Mouse (Mus musculus) layer of hippocampus, adult 11-12 months (tissue): ENCODE measurements at regions not wholly inside any gene's neighbourhood (a gene's known extent, or its start where the extent isn't known, plus 50 kb on each side); places are given as distances from the start of the nearest gene placed in this dataset.
"Not testable (repeated sequence)": the region's sequence is repeated elsewhere in the genome, so short reads cannot be mapped to it uniquely, and the experiment has no call there.

ENCODE experiments used
- DNase-seq: peaks from one replicate; pipeline ENCODE4 v3.0.0; 2022; ENCODE audit warnings: low spot score

DNA sequence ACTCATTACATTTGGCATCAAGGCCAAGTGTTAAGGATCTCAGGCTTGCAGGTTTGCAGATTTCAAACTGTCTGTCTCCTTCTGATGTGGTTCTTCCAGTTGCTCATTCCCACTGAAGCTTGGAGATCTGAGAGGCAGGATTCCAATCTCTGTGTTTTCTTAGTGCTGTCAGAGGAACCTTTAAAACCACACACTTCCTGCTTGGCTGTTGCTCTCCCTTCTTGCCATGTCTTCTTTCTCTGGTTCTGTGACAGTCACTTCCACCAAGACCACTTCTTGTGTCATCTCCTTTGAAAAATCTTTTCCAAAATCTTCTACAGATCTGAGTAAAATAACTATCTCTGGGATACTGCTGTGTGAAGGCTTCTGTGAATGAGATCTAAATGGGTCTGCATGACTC, 117.3 kb downstream of the Gm5426 start:
- no peak for DNase-seq

DNA sequence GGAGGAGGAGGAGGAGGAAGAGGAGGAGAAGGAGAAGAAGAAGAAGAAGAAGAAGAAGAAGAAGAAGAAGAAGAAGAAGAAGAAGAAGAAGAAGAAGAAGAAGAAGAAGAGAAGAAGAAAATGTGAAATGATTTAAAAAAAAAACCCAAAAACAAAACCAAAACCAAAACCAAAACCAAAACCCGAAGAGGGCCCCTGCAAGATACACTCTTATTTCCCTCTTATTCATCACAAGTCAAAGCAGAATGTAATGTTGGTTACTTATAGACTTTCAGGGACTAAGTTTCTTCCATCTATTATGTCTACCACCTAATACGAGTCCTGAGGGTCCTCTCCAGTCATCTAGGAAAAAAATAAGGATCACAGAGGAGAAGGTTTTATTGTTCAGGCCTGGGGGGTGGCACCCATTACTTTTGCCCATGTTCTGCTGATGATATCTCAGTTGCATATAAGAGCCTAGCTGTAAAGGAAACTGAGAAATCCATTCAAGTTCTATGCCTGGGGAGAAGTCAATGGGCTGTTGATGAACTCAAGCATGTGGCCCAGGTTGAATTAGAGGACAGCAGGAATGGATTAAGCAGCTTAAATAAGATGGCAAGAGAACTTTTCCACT, 118.0 kb downstream of the Gm5426 start:
- DNase-seq, result no peak

DNA sequence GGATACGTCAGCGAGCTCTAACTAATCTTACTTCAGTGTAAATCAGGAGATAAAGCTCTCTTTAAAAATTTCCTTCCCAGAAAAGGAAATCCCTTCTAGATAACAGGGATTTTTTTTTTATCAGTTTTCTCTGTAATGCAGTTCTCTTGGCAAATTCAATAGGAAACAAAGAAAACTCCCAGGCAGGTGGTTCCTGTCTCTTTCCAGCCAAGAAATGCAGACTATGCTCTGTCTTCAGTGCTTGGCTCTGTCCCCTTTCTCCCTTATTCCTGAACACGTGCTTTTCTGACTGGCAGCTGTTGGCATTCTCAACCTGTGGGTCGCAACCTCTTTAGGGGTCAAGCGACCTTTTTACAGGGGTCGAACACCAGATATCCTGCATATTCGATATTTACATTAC, 121.5 kb downstream of the Gm5426 start:
- DNase-seq, result no peak

DNA sequence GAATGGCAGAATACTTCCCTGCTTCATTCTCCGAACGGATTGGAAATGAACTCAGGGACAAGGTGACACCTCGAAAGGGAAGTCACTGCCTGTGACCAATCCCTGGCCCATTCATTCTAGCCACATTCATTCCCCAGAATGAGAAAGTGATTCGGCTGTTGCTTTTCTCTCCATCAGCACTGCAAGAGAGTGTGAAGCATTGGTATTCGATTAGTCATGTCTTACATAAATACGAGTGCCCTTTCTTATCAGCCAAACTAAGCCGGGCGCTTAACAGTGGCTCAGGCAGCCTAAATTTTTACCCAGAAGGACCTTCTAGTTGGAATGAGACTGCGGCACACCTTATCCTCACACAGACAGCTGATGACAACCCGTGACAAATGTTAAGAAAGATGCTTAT, 122.8 kb downstream of the Gm5426 start:
- no peak for DNase-seq

DNA sequence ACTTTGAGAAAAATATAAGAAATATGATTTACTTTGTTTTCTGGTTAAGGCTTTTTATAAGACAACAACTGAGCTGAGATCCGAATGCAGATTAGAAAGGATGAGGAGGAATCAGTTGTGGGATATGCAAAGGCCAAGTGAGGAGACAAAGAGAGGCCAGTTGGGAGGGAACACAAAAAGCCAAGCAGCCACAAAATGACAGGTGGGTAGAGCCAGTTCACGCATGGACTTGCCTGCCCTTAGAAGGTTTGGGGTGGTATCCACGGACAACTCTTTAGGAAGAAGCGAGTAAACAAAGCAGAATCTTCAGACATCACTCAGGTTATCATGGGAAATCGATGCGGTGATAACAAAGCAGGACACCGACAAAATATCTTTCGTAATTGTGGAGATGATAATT, 123.2 kb downstream of the Gm5426 start:
- no peak for DNase-seq

DNA sequence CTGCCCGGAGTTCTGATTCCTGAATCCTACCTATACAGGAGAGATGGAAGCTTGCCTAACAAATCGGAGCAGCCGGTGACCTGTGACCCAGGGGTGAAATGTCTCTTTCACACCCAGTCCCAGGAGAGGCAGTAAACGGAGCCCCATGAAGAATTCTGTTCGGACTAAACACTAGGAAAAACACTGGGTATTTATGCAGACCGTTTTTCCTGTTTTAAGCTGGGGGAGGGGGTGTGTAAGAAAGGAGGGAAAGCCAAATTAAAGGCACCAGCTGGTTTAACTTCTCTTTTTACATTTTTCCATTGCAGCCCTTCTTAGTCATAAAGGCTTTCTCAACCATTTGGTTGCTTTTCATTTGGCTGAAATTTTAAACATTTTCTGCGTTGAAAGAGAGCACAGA, 127.1 kb downstream of the Gm5426 start:
- DNase-seq, result no peak

DNA sequence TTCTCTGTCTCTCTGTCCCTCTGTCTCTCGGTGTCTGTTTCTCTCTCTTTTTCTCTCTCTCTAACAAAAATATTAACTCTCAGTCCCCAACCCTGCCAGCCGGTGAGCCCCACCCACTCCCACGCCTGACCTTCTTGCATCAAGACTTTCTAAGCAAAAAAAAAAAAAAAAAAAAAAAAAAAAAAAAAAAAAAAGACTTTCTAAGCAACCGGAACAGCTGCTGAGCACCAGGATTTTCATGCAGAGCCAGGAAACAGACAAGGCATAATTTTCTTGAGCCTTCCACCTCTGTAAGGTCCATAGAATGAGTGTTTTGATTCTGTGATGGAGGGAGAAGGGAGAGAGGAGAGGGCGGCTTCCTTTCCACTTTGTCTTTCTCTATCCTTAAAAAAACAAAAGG, 128.0 kb downstream of the Gm5426 start:
- no peak for DNase-seq

DNA sequence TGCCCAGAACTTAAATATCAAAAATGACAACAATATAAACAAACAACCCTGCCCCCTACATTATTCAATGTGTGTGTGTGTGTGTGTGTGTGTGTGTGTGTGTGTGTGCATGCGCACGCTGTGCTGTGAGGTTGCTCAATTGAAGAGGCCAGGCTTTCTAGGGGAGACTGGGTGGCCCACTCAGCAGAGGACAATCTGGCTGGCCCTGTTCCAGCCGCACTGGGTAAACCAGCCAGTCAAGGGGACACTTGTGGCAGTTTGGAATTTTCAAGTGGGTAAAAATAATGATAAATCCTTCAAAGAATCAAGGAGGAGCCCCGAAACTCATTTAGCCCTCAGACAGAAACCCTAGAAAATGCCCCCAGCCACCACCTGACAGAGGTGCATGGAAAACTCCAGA, 128.5 kb downstream of the Gm5426 start:
- no peak for DNase-seq

DNA sequence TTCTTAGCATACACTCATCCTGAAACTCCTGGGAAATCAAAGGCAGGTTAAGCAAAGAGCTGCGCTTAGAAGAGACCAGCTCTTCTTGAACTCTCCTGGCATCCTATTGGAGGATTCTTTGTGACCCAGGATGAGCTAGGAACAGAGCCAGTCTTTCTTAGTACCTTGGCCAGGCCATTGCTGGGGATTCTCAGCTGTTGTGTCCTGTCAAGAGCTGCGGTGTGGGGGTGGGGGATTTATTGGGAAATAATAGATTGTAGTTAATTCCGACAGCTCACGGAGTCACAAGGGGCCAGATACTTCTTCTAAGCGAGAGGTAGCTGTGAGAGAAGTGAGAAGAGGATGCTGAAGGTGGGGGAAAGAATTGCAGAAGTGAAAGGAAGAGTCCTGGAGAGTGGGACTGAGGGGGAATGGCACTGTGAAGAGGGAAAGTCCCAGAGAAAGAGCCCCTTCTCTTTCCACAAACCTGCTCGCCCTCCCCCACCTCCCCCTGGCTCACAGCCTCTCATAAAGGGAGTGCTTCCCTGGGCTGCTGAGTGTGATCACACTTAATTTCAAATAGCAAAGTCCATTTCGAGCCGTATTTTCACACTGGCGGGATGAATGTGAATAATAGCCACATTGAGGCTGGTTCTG, 129.8 kb downstream of the Gm5426 start:
- no peak for DNase-seq

DNA sequence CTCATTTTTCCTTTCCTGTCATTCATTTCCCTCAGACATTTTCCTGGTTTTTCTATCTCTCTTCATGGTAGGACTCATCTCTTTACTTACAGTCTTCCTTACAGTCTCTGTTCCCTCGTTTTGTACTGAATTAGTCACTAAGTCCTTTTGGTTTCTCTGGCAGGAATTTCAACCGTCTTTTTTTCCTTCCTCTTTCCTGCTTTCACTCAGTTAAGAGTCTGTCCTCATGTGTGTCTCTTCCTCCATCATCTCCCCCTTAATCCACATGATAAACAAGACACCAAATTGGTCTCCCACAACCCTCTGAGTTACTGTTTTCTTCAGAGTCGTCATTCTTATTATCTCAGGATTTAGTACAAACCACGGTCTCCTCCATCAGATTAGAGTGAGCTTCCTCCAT, 131.2 kb downstream of the Gm5426 start:
- no peak for DNase-seq

DNA sequence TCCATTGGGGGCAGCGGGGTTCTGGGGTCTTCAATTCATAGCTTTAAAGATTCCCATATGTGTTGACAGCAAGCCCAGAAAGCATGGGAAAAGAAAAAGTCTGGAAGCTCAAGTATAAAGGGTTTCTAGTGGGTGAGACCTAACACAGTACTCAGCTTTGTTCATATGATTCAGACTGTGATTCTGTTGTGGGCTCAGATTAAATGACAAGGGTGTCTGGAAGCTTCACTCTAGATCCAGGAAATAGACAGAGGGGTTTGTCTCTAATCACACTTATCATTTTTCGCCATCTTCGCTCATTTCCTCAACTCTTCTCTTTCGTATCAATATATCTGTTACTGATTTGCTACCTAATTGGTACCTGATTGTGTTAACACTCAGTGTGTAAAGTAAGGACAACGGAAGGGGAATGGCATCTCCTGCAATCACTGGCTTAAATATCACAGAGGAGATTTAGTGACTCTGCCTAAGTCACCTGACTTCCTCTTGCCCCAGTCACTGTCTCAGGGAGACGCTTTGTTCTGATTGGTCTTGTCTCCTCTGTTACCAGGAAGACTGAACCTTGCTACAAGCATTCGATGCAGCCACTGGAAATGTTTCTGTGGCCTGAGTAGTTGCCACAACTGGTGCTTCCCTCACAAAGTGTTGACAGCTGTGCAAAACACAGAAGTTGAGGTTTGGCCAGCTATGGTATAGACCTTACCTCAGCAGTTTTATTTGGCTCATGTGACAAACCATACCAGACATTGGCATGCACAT, 137.4 kb downstream of the Gm5426 start:
- DNase-seq, result no peak

DNA sequence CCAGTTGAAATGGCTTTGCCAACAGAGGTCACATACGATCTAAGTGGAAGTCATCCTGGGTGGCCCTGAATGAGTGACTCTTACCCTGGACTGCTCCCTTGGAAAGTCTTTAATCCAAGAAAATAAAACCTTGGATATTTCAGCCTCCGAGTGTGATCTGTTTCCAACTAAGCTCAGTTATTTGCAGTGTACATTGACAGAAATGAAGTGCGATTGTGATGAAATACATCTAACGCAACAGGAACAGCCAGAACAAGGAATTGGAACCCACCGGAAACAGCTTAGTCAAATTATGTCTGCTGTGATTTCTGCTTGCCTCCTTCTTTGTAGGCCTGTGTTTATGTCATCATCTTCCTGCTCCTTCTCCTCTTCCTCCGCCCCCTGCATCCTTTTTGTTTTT, 143.7 kb downstream of the Gm5426 start:
- no peak for DNase-seq

DNA sequence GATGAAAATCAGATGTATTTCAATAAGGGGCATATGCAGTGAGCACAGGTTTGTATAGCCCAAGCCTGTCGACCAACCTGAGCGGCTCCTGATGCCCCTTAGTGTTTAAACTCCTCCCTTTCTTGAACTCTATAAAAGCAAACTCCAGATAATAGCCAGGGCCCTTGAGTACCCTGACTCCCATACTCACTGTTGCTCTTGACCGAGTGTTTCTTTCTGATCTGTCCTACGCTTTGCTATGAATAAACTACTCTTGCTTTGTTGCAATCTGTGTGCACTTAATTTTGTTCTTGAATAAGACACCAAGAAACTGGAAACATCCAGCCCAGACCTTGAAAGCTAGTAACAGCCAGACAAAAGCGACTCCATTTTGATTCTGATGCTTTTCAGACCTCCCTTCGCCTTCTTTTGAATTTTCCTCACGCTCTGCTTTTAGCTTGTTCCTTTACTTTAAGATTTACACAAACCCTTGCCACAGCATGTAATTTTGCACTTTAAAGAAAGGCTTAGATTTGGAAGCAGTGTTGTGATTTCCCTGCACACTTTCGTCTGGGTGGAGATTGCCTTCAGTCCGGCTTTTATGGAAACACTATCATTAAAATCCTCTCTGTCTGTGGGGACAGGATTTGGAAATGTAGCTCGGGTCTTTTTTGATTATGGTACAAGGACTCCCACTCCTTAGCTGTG, 149.1 kb downstream of the Gm5426 start:
- DNase-seq, result no peak

DNA sequence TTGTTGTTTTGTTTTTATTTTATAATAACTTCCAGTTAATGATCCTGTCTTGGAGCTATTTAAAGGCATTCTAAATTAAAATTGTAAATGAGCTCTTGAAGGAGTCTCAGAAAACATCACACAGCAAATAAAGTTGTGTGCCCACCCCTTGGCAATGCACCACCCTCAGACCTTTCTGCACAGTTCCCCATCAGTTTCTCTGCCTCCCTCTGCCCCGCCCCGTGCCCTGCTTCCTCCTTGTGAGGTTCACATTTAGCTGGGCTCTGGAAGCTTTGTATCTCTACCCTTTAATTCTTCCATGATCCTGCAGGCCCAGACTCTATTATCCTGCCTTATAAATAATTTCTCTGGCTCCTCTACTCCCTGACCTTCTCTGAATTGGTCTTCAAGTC, 149.7 kb downstream of the Gm5426 start:
- DNase-seq, result no peak

DNA sequence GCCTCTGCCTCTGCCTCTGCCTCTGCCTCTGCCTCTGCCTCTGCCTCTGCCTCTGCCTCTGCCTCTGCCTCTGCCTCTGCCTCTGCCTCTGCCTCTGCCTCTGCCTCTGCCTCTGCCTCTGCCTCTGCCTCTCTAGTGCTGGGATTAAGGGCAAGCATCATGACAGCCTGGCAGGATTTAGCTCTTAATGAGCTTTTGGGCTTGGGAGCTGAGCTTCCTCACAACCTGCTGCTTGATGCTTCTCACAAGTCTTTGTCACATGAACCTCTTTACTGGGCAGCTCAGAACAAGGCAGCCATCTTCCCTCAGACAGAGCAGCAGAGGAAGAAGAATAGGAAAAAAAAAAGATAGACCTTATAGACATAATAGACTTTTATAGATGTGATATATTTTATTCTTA, 152.6 kb downstream of the Gm5426 start:
- not testable (repeated sequence) for DNase-seq

DNA sequence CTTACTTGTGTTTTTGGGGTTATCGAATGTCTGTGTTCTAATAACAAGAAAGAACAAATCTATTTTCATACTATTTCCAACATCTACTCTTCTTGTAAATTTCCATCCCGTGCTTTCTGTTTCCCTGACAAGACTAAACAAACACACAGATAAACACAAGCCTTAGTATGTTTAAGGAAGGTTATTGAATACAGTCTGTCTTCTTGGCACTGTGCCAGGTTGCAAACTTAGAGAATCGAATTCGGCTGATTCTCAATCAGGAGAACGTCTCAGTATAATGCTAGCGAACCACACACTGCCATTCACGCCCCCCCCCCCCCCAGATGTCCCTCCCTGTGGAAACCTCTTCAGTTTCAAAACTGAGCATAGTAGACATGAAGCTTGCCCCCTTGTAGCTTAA, 157.2 kb downstream of the Gm5426 start:
- no peak for DNase-seq

DNA sequence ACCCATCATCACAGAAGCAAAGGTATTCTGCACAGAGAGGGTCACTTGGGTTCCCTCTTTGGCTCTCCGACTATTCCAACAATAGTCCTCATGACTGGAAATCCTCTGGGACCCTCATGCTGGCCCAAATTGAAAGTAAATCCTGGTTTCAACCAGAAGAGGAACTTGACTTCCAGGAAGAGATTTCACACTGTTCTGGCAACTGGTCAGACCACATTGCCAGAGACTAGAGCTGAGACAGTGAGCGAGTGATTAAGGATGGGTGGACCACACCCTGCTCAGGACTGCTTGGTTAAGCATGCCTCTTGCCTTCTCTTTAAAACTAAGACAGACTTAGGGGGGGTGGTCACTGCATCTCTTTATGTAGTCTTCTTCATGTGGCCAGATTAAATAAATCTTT, 158.3 kb downstream of the Gm5426 start:
- DNase-seq, result no peak

DNA sequence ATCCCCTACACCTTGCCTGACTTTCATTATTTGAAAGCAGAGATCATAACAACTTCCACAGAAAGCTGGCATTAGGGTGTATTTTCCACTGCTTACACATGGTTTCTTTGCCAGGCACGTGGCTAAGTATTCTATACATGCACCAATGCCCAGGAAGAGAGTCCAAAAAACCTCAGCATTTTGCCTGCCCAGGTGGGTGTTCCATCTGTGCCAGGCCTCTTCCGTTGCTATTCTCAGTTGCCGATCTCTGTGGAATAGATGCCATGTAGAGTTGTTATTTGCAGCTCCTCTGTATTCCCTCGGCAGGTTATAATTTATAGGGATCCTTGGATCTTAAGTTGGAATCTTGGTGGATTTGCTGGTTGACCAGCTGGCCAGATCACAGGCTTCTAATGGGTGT, 161.3 kb downstream of the Gm5426 start:
- peak; percentile 22 for DNase-seq

DNA sequence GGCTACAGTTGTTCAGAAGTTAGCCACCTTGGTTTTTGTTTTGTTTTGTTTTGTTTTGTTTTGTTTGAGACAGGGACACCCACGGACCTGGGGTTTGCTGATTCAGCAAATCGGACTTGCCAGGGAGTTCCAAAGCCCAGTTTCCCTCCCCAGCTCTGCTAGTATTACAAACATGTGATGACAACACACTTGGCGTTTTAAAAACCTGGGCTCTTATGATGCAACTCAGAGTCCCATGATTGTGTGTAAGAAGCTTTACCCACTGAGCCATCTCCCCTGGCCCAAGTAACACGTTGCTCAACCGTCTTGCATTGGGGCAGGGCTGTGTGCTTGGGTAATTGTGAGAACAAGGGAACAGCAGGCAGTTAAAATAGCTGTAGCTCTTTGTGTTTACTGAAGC, 162.2 kb downstream of the Gm5426 start:
- DNase-seq, result no peak

DNA sequence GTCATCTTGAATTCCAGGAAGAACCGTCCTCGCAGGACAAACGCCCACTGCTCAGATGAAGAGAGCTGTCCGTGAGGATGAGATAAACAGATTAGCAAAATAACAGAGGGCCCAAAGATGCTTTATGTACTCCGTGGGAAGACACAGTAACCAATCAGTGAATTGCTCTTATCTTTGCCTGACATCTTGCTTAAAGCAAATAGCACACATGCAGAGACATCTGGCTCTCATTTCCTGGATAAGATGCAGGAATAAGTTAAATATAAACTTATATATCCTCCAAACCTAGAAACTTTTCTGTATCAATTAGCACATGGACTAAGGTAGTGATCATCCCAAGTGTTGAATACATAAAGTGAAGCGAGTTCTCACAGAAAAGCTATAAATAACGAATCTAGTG, 169.3 kb downstream of the Gm5426 start:
- no peak for DNase-seq

DNA sequence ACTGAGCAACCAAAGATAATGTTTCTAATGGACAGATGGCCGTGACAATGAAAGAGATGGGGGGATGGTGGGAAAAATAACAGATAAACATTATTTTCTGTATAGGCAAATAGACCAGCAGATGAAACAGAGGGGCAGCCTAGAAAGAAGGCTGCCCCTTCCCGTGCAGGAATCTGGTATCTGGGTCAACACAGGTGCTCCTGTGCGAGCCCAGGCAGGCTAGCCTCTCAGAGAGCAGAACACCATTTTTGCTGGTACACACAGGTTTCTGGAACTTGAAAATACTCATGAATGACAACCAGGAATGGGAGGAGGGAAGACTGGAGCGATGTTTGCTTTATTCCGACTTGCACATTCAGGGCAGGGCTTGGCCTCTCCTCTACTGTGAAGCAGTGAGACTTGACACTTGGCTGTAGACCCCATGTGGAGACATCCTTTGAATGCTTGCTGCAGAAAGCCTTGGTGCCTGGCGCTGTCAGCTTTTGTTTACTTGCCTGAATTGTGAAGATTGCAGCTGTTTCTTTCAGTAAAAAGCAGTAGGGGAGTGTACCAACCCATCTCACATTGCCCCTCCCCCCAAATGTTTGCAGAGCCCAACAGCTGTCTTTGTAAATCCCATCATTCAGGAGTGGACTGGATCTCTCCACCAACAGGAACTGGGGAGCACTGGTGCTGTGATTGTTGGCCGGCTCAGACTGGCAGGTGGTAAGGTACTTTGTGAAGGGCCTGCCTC, 172.5 kb downstream of the Gm5426 start:
- DNase-seq, result no peak

DNA sequence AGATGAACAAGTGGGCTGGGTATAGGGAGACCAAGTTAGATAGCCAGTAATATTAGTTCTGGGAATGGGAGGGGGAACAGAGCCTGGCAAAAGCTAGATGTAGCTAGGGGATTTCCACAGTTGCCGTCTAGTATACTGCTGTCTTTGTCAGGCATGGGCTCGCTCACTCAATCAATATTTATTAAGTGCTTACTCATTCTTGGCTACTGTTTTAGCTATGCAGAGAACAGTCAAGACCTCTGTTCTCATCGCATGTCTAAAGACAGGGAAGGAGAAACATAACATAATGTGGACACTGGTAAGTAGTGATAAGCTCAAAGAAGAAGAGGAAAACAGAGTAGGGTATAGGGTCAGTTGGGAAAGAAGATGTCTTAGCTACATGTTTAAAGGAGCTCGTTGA, 173.4 kb downstream of the Gm5426 start:
- DNase-seq, result no peak
